Mouse (Mus musculus) heart, embryonic 16.5 days (tissue): ENCODE data around the gene Pnp2. TPM values are rescaled to one million over a fixed set of nuclear protein-coding genes. Genes with fewer than 3 reads are reported as not detected.
A peak's percentile ranks its signal among the peaks of the same experiment; 100 is the strongest.
"Not testable (repeated sequence)": the region's sequence is repeated elsewhere in the genome, so short reads cannot be mapped to it uniquely, and the experiment has no call there.

ENCODE experiments used
- ATAC-seq: fragments of 200-750 bp; cut with Nextera tagmentation; replicated peaks from 2 replicates; pipeline ENCODE4 v1.8.0; 2017; ENCODE audit warnings: moderate number of reproducible peaks; ENCODE audit not compliant: insufficient read depth, low FRiP score; ENCODE audit errors: extremely low read depth
- H3K27ac ChIP-seq: fragments of 300-500 bp; sonication (generic); 2 replicates; pipeline ENCODE4 v1.5.1; 2014; ENCODE audit warnings: mild to moderate bottlenecking, low read length, control low read depth, moderate library complexity
- H3K27me3 ChIP-seq: fragments of 300-500 bp; sonication (generic); 2 replicates; pipeline ENCODE4 v1.6.1; 2014; ENCODE audit warnings: low read length, mixed read lengths; ENCODE audit not compliant: control insufficient read depth, insufficient read depth
- H3K36me3 ChIP-seq: fragments of 300-500 bp; sonication (generic); 2 replicates; pipeline ENCODE4 v1.6.1; 2014; ENCODE audit not compliant: control insufficient read depth, insufficient read depth
- H3K4me1 ChIP-seq: fragments of 300-500 bp; sonication (generic); 2 replicates; pipeline ENCODE4 v1.6.1; 2014; ENCODE audit warnings: low read length, mixed read lengths; ENCODE audit not compliant: control insufficient read depth, insufficient read depth
- H3K4me2 ChIP-seq: fragments of 300-500 bp; sonication (generic); 2 replicates; pipeline ENCODE4 v1.6.1; 2014; ENCODE audit warnings: low read depth, mild to moderate bottlenecking, control low read depth, low read length
- H3K4me3 ChIP-seq: fragments of 300-500 bp; sonication (generic); 2 replicates; pipeline ENCODE4 v1.5.1; 2014; ENCODE audit warnings: mild to moderate bottlenecking, control low read depth, low read length
- H3K9ac ChIP-seq: fragments of 300-500 bp; sonication (generic); 2 replicates; pipeline ENCODE4 v1.6.1; 2014; ENCODE audit warnings: low read length, control low read depth
- H3K9me3 ChIP-seq: fragments of 300-500 bp; sonication (generic); replicated peaks from 2 replicates; pipeline ENCODE4 v1.6.1; 2016; ENCODE audit warnings: low read length; ENCODE audit not compliant: control insufficient read depth
- WGBS: fragments of 180-500 bp; shearing (Covaris S2); extraction: QIAGEN DNeasy Blood & Tissue Kit; methylation state at CpG from one replicate; pipeline ENCODE4 v1.1.7; 2014; 5-methylcytosine and 5-hydroxymethylcytosine counted together
- polyA plus RNA-seq: library from polyadenylated mRNA; unstranded; fragments of >200 nt; fragmentation: Nextera tagmentation; extraction: Ambion mirVana; gene quantifications from 2 replicates; pipeline ENCODE4 v1.2.1, GENCODE M21; 2015

Gene Pnp2
- polyA plus RNA-seq: 0.31 and 0.43 TPM in 2 replicates

GRCm38 (mm10) chr14:50955942-50956508, at the start of gene Pnp2:
Gene Pnp2, plus strand, starts transcription at chr14:50955992.
- not testable (repeated sequence) for H3K27me3 ChIP-seq, H3K9me3 ChIP-seq, H3K4me1 ChIP-seq, H3K36me3 ChIP-seq
- 0 out of 2 replicates have a peak within 1 kb of the TSS, but pooled peaks have one; percentile 25 for H3K27ac ChIP-seq
- ATAC-seq: peak; percentile 88
- H3K4me2 ChIP-seq: peak within 1 kb of the TSS; percentile 54
- peak within 1 kb of the TSS; percentile 8; the same call in 1 of the 2 replicates for H3K9ac ChIP-seq
- 6% methylated on average over 19 of the region's 19 CpGs for WGBS
- peak within 1 kb of the TSS; percentile 38 for H3K4me3 ChIP-seq

GRCm38 (mm10) chr14:50908126-50908525, 47.7 kb upstream of the Pnp2 start:
- H3K27ac ChIP-seq: no peak overlapping the region
- no peaks in the 10 kb centered on the region for H3K9me3 ChIP-seq
- 74% methylated on average over 4 of the region's 4 CpGs for WGBS
- no peak for ATAC-seq
- H3K4me1 ChIP-seq: peaks cover 3% of the 10 kb centered on the region; the same call in 1 of the 2 replicates
- H3K9ac ChIP-seq: no peak overlapping the region
- H3K36me3 ChIP-seq: peaks cover 3% of the 10 kb centered on the region
- no peaks in the 10 kb centered on the region for H3K27me3 ChIP-seq
- no peak overlapping the region for H3K4me3 ChIP-seq
- H3K4me2 ChIP-seq: no peak overlapping the region

GRCm38 (mm10) chr14:50911356-50911755, 44.4 kb upstream of the Pnp2 start:
- Histone ChIP-seq H3K9me3 (no peaks in the 10 kb centered on the region), H3K9ac (no peak overlapping the region), H3K27ac (no peak overlapping the region), H3K4me3 (no peak overlapping the region), H3K4me2 (no peak overlapping the region), H3K27me3 (no peaks in the 10 kb centered on the region), H3K36me3 (peaks cover 22% of the 10 kb centered on the region), H3K4me1 (no peaks in the 10 kb centered on the region; the same call in 1 of the 2 replicates)
- 59% methylated on average over 3 of the region's 3 CpGs for WGBS
- no peak for ATAC-seq

DNA sequence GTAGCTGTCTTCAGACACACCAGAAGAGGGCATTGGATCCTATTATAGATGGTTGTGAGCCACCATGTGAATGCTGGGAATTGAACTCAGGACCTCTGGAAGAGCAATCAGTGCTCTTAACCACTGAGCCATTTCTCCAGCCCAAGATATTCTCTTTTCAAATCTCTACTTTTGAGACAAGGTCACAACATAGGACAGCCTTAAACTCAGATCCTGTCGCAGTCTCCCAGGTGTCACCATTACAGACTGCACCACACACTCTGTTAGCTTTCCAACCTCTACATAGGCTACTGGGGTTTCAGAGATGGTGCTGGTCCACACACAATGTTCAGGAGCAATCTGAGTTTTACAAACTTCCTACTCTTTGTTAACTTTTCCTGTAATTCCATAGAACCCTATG, 32.4 kb upstream of the Pnp2 start:
- Histone ChIP-seq H3K4me1 (peaks cover 15% of the 10 kb centered on the region), H3K36me3 (peaks cover 23% of the 10 kb centered on the region), H3K4me3 (peak overlapping the region; percentile 97), H3K9ac (peak overlapping the region; percentile 89), H3K4me2 (peak overlapping the region; percentile 95), H3K27ac (peak overlapping the region; percentile 94; the same call in 1 of the 2 replicates)
- not testable (repeated sequence) for H3K27me3 ChIP-seq, ATAC-seq, H3K9me3 ChIP-seq
- 67% methylated on average over 1 of the region's 1 CpGs for WGBS

- WGBS: under 1% methylated on average over 57 of the region's 57 CpGs
- Histone ChIP-seq H3K9ac (peak within 1 kb of the TSS; percentile 89), H3K4me2 (peak within 1 kb of the TSS; percentile 95), H3K4me3 (peak within 1 kb of the TSS; percentile 97), H3K4me1 (peaks cover 15% of the 10 kb centered on the region), H3K36me3 (peaks cover 28% of the 10 kb centered on the region), H3K9me3 (no peaks in the 10 kb centered on the region), H3K27me3 (no peaks in the 10 kb centered on the region), H3K27ac (peak within 1 kb of the TSS; percentile 94)
- ATAC-seq: peak; percentile 96
These were observed 31.3 kb upstream of the Pnp2 start, which contains the start of the genes Osgep and Apex1 for GRCm38 (mm10) chr14:50924281-50925064. Gene Osgep, minus strand, starts transcription at chr14:50924893. Gene Apex1, plus strand, starts transcription at chr14:50924968.

GRCm38 (mm10) chr14:50925111-50925920, 30.5 kb upstream of the Pnp2 start:
- peaks cover 28% of the 10 kb centered on the region for H3K36me3 ChIP-seq
- H3K4me1 ChIP-seq: peaks cover 22% of the 10 kb centered on the region
- peak overlapping the region; percentile 89 for H3K9ac ChIP-seq
- H3K27me3 ChIP-seq: no peaks in the 10 kb centered on the region
- ATAC-seq: peak; percentile 7; the same call in 1 of the 2 replicates
- peak overlapping the region; percentile 97 for H3K4me3 ChIP-seq
- 1% methylated on average over 38 of the region's 38 CpGs for WGBS
- H3K27ac ChIP-seq: peak overlapping the region; percentile 94
- peak overlapping the region; percentile 95 for H3K4me2 ChIP-seq
- no peaks in the 10 kb centered on the region for H3K9me3 ChIP-seq

GRCm38 (mm10) chr14:50927366-50927765, 28.4 kb upstream of the Pnp2 start:
- H3K4me2 ChIP-seq: no peak overlapping the region
- H3K36me3 ChIP-seq: peaks cover 28% of the 10 kb centered on the region
- H3K27ac ChIP-seq: no peak overlapping the region
- H3K4me1 ChIP-seq: peaks cover 25% of the 10 kb centered on the region
- H3K9me3 ChIP-seq: no peaks in the 10 kb centered on the region
- no peak overlapping the region for H3K4me3 ChIP-seq
- H3K27me3 ChIP-seq: no peaks in the 10 kb centered on the region
- H3K9ac ChIP-seq: no peak overlapping the region
- ATAC-seq: no peak
- WGBS: 67% methylated on average over 3 of the region's 3 CpGs

- H3K27me3 ChIP-seq: no peaks in the 10 kb centered on the region
- H3K4me2 ChIP-seq: peak overlapping the region; percentile 89
- 14% methylated on average over 10 of the region's 10 CpGs for WGBS
- peak overlapping the region; percentile 100 for H3K4me3 ChIP-seq
- H3K36me3 ChIP-seq: peaks cover 28% of the 10 kb centered on the region
- peaks cover 21% of the 10 kb centered on the region for H3K4me1 ChIP-seq
- no peaks in the 10 kb centered on the region for H3K9me3 ChIP-seq
- peak overlapping the region; percentile 99 for H3K9ac ChIP-seq
- H3K27ac ChIP-seq: peak overlapping the region; percentile 88
- no peak for ATAC-seq
These were observed 25.8 kb upstream of the Pnp2 start for GRCm38 (mm10) chr14:50929951-50930350.
